In the genomic region with DNA sequence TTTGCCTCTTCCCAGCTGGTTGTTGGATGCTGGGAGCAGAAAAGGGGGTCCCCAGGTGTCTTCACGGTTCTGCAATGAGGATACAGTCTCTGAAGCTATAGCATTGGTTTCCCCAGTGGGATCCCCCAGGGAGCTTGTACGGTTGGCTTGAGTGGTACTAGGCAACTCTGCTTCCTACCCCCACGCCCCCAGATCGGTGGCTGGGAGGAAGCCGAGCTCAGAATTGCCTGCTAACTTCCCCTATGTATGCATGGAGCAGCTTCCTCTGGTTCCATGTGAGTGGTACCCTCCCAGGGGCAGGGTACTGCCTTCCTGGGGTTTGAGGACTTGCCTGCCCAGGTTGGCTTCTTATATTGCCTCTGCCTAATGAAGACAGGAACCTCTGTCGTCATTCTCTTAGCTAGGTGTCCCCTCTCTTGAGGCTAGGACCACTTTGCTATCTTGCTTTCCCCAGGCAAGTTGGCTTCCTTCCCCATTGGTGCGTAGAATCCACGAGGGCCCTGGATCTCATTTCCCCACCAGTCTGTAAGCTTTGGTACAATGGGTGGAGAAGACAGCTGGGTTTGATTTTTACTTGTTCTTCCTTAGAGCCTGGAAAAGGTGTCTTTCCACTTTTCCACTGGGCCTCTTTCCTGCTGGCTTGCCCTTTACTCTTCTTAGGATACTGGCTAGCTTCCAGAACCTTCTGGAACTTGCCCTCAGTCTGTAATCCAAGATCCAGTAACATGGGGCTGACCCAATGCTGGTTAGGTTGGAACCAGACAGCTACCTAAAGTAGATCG, we compare ENCODE assay signal across 9 mouse cellular contexts. TPM values are rescaled to one million over a fixed set of nuclear protein-coding genes. Genes with fewer than 3 reads are reported as not detected.
DNase-seq lines count a peak whose midpoint lies in the region; ATAC-seq and TF ChIP-seq lines count a peak whose summit lies in the region.
"Had no signal": no experiment of that assay in that cellular context is flagged by ENCODE, and none has a peak within 500 bp of the region (broad histone marks: within the 10 kb centered on the region; RNA-seq: fewer than 3 reads in every experiment).

No protein-coding gene starts in this region.

- H3K4me1 ChIP-seq in heart, postnatal 0 days (ENCODE audit: control insufficient read depth, insufficient read depth), result peaks cover 40% of the 10 kb centered on the region
- H3K4me1 ChIP-seq in kidney, embryonic 14.5 days (ENCODE audit: control insufficient read depth, insufficient read depth, low read length), result peaks cover 18% of the 10 kb centered on the region

- intact Hi-C loops in heart, postnatal 25 days (cut with DNase I), result loop anchor here (5.0 kb wide), 2 partner anchors 35 to 95 kb away; no protein-coding TSS in a partner anchor

- no peak overlapping the region for H3K4me3 ChIP-seq in heart, postnatal 0 days (ENCODE audit: low read depth, low read length)
- H3K4me3 ChIP-seq in kidney, embryonic 14.5 days (ENCODE audit: low read length), result no peak overlapping the region
- H3K4me3 ChIP-seq: erythroblast, embryonic 14.5 days; megakaryocyte, embryonic 14.5 days had no signal

- ATAC-seq in heart, postnatal 0 days (ENCODE audit: insufficient read depth, low read depth), result no peak
- ATAC-seq in kidney, embryonic 14.5 days (ENCODE audit: low FRiP score, low TSS enrichment), result no peak

- H3K27ac ChIP-seq in heart, postnatal 0 days (ENCODE audit: low read depth), result peak overlapping the region; percentile 87; the same call in 1 of the 2 replicates
- H3K27ac ChIP-seq in kidney, embryonic 14.5 days (ENCODE audit: low read depth, low read length), result no peak overlapping the region

- no peak overlapping the region for H3K4me2 ChIP-seq in heart, postnatal 0 days (ENCODE audit: low read depth, low read length)
- no peak overlapping the region for H3K4me2 ChIP-seq in kidney, embryonic 14.5 days (replicated peaks; ENCODE audit: low read depth, low read length)

- H3K27me3 ChIP-seq in heart, postnatal 0 days (ENCODE audit: control insufficient read depth, insufficient read depth, low read length), result no peaks in the 10 kb centered on the region
- no peaks in the 10 kb centered on the region for H3K27me3 ChIP-seq in kidney, embryonic 14.5 days (ENCODE audit: control insufficient read depth, insufficient read depth, low read length)
- H3K27me3 ChIP-seq: megakaryocyte, embryonic 14.5 days had no signal

- H3K9ac ChIP-seq in heart, postnatal 0 days (replicated peaks; ENCODE audit: low read depth, low read length), result no peak overlapping the region
- 0 out of 2 replicates have a peak overlapping the region, but pooled peaks have one; percentile 7 for H3K9ac ChIP-seq in kidney, embryonic 14.5 days (ENCODE audit: low read depth, low read length)

- no peak for TF ChIP-seq CTCF in heart, postnatal 0 days (IDR thresholded peaks at IDR 0.05; ENCODE audit: low read depth)

- no peak for TF ChIP-seq EP300 in heart, postnatal 0 days (IDR thresholded peaks at IDR 0.05; ENCODE audit: low read depth)

- no peaks in the 10 kb centered on the region for H3K9me3 ChIP-seq in heart, postnatal 0 days (replicated peaks; ENCODE audit: control insufficient read depth, low read length)
- no peaks in the 10 kb centered on the region for H3K9me3 ChIP-seq in kidney, embryonic 14.5 days (ENCODE audit: control insufficient read depth, low read length)
- H3K9me3 ChIP-seq: megakaryocyte, embryonic 14.5 days had no signal

- peaks cover 19% of the 10 kb centered on the region for H3K36me3 ChIP-seq in heart, postnatal 0 days (replicated peaks; ENCODE audit: control insufficient read depth, insufficient read depth, low read length)
- peaks cover 23% of the 10 kb centered on the region for H3K36me3 ChIP-seq in kidney, embryonic 14.5 days (ENCODE audit: control insufficient read depth, insufficient read depth, low read length)

- no peak for DNase-seq in heart, postnatal 0 days (ENCODE audit: low spot score)
- no peak for DNase-seq in heart, postnatal 25 days (ENCODE audit: low spot score)
- peak; percentile 63 for DNase-seq in thymus, postnatal 14 days
- DNase-seq in thymus, postnatal 0 days (ENCODE audit: low spot score), result no peak
- no peak for DNase-seq in ovary, postnatal 14 days (ENCODE audit: low spot score)
- no peak for DNase-seq in left cerebral cortex, adult 18-20 months (ENCODE audit: low spot score in 2 of 2)

- 51% methylated on average over 9 of the region's 9 CpGs for WGBS in heart, postnatal 0 days
- WGBS in kidney, embryonic 14.5 days, result 66% methylated on average over 9 of the region's 9 CpGs

RNA-seq across cellular contexts. Expression of gene Bcl9l, which starts 29.5 kb away (rescaled TPM):
- total RNA-seq in heart, postnatal 0 days (2014; rRNA removed; ENCODE audit: low replicate concordance), result 12.4 and 33.9 TPM in 2 replicates
- 4.4 and 5.2 TPM in 2 replicates for polyA plus RNA-seq in heart, postnatal 0 days (2015; fragmentation: Nextera tagmentation; extraction: Ambion mirVana)
- total RNA-seq in heart, postnatal 25 days (2021), result 10 to 100 TPM; 44.9 to 57.6 TPM
- 3.2 and 4.4 TPM in 2 replicates for polyA plus RNA-seq in thymus, postnatal 0 days (2015; fragmentation: Nextera tagmentation; extraction: Ambion mirVana)
- polyA plus RNA-seq in kidney, embryonic 14.5 days (2014; fragmentation: Nextera tagmentation; extraction: Ambion mirVana), result 14.5 and 14.6 TPM in 2 replicates
- total RNA-seq in left cerebral cortex, adult 18-20 months (2021), result 10 to 100 TPM; 59.1 to 62.5 TPM

RNA-seq across cellular contexts. Expression of gene Cxcr5, which starts 49.6 kb away (rescaled TPM):
- total RNA-seq in heart, postnatal 0 days (2014; rRNA removed; ENCODE audit: low replicate concordance), result not detected in 2 replicates
- not detected in 2 replicates for polyA plus RNA-seq in heart, postnatal 0 days (2015; fragmentation: Nextera tagmentation; extraction: Ambion mirVana)
- total RNA-seq in heart, postnatal 25 days (2021), result under 1 TPM; 0.10 to 0.31 TPM
- 1.4 and 1.5 TPM in 2 replicates for polyA plus RNA-seq in thymus, postnatal 0 days (2015; fragmentation: Nextera tagmentation; extraction: Ambion mirVana)
- polyA plus RNA-seq in kidney, embryonic 14.5 days (2014; fragmentation: Nextera tagmentation; extraction: Ambion mirVana), result not detected in 2 replicates
- not detected for total RNA-seq in left cerebral cortex, adult 18-20 months (2021)
- polyA plus RNA-seq: erythroblast, embryonic 14.5 days had no signal

RNA-seq across cellular contexts. Expression of gene Upk2, which starts 57.4 kb away (rescaled TPM):
- 18.0 TPM in 1 of 2 replicates, not detected in the other for total RNA-seq in heart, postnatal 0 days (2014; rRNA removed; ENCODE audit: low replicate concordance)
- polyA plus RNA-seq in heart, postnatal 0 days (2015; fragmentation: Nextera tagmentation; extraction: Ambion mirVana), result not detected in 2 replicates
- total RNA-seq in heart, postnatal 25 days (2021), result not detected
- polyA plus RNA-seq in thymus, postnatal 0 days (2015; fragmentation: Nextera tagmentation; extraction: Ambion mirVana), result 0.69 and 1.5 TPM in 2 replicates
- 0.30 and 0.39 TPM in 2 replicates for polyA plus RNA-seq in kidney, embryonic 14.5 days (2014; fragmentation: Nextera tagmentation; extraction: Ambion mirVana)
- not detected for total RNA-seq in left cerebral cortex, adult 18-20 months (2021)
- polyA plus RNA-seq: erythroblast, embryonic 14.5 days had no signal
